Mouse (Mus musculus): ENCODE data around the gene Acot5.
"Not testable (repeated sequence)": the region's sequence is repeated elsewhere in the genome, so short reads cannot be mapped to it uniquely, and the experiment has no call there.

Gene Acot5

GRCm38 (mm10) chr12:84068986-84069385 lies at the start of gene Acot5:
TSS of gene Acot5 (plus strand) at chr12:84069325.
- Histone ChIP-seq H3K27me3 (ENCODE audit: control insufficient read depth, insufficient read depth, low read length, poor library complexity, severe bottlenecking) (no peaks in the 10 kb centered on the region), H3K36me3 (ENCODE audit: control insufficient read depth, insufficient read depth, low read length, poor library complexity, severe bottlenecking) (no peaks in the 10 kb centered on the region)
- DNase-seq (ENCODE audit: low read depth, low spot score), result no peak

- H3K36me3 ChIP-seq (ENCODE audit: control insufficient read depth, insufficient read depth, low read length, poor library complexity, severe bottlenecking); H3K27me3 ChIP-seq (ENCODE audit: control insufficient read depth, insufficient read depth, low read length, poor library complexity, severe bottlenecking): not testable (repeated sequence)
- peak; percentile 33 for DNase-seq (ENCODE audit: low read depth, low spot score)
These were observed 48.6 kb upstream of the Acot5 start for GRCm38 (mm10) chr12:84020528-84020927.

DNA sequence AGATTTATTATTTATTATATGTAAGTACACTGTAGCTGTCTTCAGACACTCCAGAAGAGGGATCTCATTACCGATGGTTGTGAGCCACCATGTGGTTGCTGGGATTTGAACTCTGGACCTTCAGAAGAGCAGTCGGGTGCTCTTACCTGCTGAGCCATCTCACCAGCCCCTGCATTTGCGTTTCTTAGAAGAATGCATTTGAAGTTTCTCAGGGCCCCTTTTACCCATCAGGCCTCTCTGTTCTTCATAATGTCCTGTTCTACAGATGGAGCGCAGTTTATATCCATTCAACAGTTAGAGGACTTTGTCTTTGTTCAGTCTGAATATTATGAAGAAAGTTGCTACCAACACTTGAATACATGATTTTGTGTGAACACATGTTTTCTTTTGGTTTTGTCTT lies 46.9 kb upstream of the Acot5 start:
- H3K36me3 ChIP-seq (ENCODE audit: control insufficient read depth, insufficient read depth, low read length, poor library complexity, severe bottlenecking); H3K27me3 ChIP-seq (ENCODE audit: control insufficient read depth, insufficient read depth, low read length, poor library complexity, severe bottlenecking); DNase-seq (ENCODE audit: low read depth, low spot score): not testable (repeated sequence)

- no peaks in the 10 kb centered on the region for H3K27me3 ChIP-seq (ENCODE audit: control insufficient read depth, insufficient read depth, low read length, poor library complexity, severe bottlenecking)
- no peaks in the 10 kb centered on the region for H3K36me3 ChIP-seq (ENCODE audit: control insufficient read depth, insufficient read depth, low read length, poor library complexity, severe bottlenecking)
- no peak for DNase-seq (ENCODE audit: low read depth, low spot score)
These were observed 45.9 kb upstream of the Acot5 start for GRCm38 (mm10) chr12:84023052-84023745.

DNA sequence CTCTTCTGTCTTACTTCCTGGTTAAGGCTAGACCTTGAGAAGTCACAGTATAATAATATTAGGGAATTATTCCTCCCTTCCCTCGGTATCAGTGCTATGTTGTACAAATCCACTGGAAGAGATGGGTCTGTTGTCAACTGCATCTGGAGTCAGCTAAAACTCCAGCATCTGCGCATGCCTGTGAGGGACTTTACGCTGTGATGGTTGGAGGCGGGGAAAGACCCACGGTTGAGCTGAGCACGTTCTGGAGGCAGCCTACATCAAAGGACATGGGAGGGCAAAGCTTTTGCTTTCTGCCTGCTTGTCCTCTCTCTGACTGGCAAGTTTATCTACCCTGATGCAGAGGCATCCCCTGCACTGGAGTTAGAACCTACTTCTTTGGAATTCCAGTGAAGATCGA lies 43.2 kb upstream of the Acot5 start:
- Histone ChIP-seq H3K36me3 (ENCODE audit: control insufficient read depth, insufficient read depth, low read length, poor library complexity, severe bottlenecking) (no peaks in the 10 kb centered on the region), H3K27me3 (ENCODE audit: control insufficient read depth, insufficient read depth, low read length, poor library complexity, severe bottlenecking) (no peaks in the 10 kb centered on the region)
- no peak for DNase-seq (ENCODE audit: low read depth, low spot score)

DNA sequence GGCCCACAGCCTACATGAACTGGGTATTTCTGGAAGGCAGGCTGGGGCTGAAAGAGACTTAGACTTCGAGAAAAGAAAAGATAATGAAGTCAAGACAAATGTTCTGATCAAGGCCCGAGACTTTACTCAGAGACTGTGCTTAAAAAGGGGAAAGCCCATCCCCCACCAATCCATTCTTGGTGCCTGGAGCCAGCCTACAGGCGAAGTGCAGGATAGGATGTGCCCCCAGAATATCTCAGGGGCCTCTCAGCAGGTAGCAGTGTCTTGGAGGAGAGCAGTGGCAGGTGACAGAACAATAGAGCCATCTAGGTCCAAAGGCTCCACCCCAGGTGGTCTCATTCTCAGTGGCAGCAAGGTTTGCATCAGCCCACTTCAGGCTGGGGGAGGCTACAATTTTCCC lies 40.8 kb upstream of the Acot5 start:
- DNase-seq (ENCODE audit: low read depth, low spot score); H3K27me3 ChIP-seq (ENCODE audit: control insufficient read depth, insufficient read depth, low read length, poor library complexity, severe bottlenecking); H3K36me3 ChIP-seq (ENCODE audit: control insufficient read depth, insufficient read depth, low read length, poor library complexity, severe bottlenecking): not testable (repeated sequence)

DNA sequence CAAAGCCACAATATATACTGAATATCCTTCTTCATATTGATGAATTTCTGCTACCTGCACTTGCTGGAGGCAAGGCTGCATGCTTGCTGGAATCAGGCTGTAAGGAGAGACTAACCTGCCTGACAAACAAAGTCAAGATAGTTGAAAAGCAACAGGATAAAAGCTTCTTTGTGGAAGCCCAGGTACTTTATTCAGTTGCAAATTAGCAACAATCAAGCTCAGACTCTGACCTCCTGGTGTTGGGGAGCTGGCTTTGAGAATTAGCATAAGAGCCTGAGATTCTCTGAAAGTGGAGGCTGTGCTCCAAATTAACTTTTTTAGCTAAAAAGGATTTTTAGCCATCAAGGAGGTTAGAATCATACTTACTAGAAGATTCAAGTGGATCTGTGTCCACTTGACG lies 40.1 kb upstream of the Acot5 start:
- DNase-seq (ENCODE audit: low read depth, low spot score); H3K36me3 ChIP-seq (ENCODE audit: control insufficient read depth, insufficient read depth, low read length, poor library complexity, severe bottlenecking); H3K27me3 ChIP-seq (ENCODE audit: control insufficient read depth, insufficient read depth, low read length, poor library complexity, severe bottlenecking): not testable (repeated sequence)

- Histone ChIP-seq H3K27me3 (ENCODE audit: control insufficient read depth, insufficient read depth, low read length, poor library complexity, severe bottlenecking) (no peaks in the 10 kb centered on the region), H3K36me3 (ENCODE audit: control insufficient read depth, insufficient read depth, low read length, poor library complexity, severe bottlenecking) (no peaks in the 10 kb centered on the region)
- peak; percentile 89 for DNase-seq (ENCODE audit: low read depth, low spot score)
These were observed 38.3 kb upstream of the Acot5 start for GRCm38 (mm10) chr12:84030659-84031332.

GRCm38 (mm10) chr12:84032854-84033253 lies 36.3 kb upstream of the Acot5 start:
- DNase-seq (ENCODE audit: low read depth, low spot score), result no peak
- no peaks in the 10 kb centered on the region for H3K36me3 ChIP-seq (ENCODE audit: control insufficient read depth, insufficient read depth, low read length, poor library complexity, severe bottlenecking)
- H3K27me3 ChIP-seq (ENCODE audit: control insufficient read depth, insufficient read depth, low read length, poor library complexity, severe bottlenecking), result no peaks in the 10 kb centered on the region

DNA sequence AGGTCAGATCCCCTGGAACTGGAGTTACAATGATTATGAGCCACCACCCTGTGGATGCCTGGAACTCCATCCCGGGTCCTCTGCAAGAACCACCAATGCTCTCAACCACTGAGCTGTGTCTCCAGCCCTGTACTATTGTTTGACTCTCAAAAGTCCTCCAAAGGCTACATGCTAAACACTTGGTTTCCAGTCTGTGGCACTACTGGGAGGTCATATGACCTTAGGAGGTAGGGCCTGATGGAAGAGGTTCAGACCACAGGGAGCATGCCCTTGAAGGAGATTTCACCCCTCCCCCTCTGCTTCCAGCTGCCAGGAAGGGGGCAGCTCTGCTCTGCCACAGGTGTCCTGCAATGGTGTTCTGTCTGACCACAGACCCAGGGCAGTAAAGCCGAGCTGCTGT lies 35.8 kb upstream of the Acot5 start:
- H3K36me3 ChIP-seq (ENCODE audit: control insufficient read depth, insufficient read depth, low read length, poor library complexity, severe bottlenecking); DNase-seq (ENCODE audit: low read depth, low spot score); H3K27me3 ChIP-seq (ENCODE audit: control insufficient read depth, insufficient read depth, low read length, poor library complexity, severe bottlenecking): not testable (repeated sequence)

GRCm38 (mm10) chr12:84034108-84034507 lies 35.0 kb upstream of the Acot5 start:
- H3K27me3 ChIP-seq (ENCODE audit: control insufficient read depth, insufficient read depth, low read length, poor library complexity, severe bottlenecking), result no peaks in the 10 kb centered on the region
- H3K36me3 ChIP-seq (ENCODE audit: control insufficient read depth, insufficient read depth, low read length, poor library complexity, severe bottlenecking), result no peaks in the 10 kb centered on the region
- DNase-seq (ENCODE audit: low read depth, low spot score), result no peak

DNA sequence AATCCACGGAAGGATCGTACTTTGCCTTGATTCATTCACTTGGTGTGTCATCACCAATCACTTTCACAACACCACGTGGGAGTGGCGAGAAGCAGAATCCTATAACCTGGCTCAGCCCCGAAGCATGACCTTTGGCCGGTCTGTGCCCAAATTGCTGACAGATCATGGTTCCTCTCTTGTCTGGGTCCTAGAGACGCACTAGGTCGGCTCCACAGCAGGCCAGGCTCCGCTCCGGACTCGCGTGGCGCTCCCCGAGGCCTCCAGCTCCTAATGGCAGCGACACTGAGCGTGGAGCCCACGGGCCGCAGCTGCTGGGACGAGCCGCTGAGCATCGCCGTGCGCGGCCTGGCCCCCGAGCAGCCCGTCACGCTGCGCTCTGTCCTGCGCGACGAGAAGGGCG lies 30.9 kb upstream of the Acot5 start, which contains the start of gene Acot4:
Gene Acot4, plus strand, starts transcription at position 139 of the 400 bp plus-strand sequence.
- not testable (repeated sequence) for H3K27me3 ChIP-seq (ENCODE audit: control insufficient read depth, insufficient read depth, low read length, poor library complexity, severe bottlenecking); DNase-seq (ENCODE audit: low read depth, low spot score); H3K36me3 ChIP-seq (ENCODE audit: control insufficient read depth, insufficient read depth, low read length, poor library complexity, severe bottlenecking)

- H3K36me3 ChIP-seq (ENCODE audit: control insufficient read depth, insufficient read depth, low read length, poor library complexity, severe bottlenecking); DNase-seq (ENCODE audit: low read depth, low spot score); H3K27me3 ChIP-seq (ENCODE audit: control insufficient read depth, insufficient read depth, low read length, poor library complexity, severe bottlenecking): not testable (repeated sequence)
These were observed 30.4 kb upstream of the Acot5 start, which contains the start of gene Gm49366 for GRCm38 (mm10) chr12:84038691-84039111. TSS of gene Gm49366 (plus strand) at chr12:84038935.

DNA sequence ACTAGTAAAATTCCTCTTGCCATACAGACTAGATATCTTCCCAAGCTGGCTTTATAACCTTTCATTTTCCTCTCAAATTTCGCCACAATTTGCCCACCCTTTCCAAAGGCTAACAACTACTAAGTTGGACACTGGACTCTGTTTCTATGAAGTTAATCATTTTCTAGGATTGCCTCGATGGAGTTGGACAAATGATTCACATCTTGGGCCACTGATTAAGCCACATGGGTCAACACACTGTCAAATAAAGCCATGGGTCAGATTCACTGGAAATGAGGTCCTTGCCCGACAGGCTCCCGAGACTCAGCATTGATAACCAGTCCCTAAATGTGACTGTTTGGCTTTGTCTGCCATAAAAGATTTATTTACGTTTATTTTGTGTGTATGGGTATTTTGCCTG lies 26.9 kb upstream of the Acot5 start:
- DNase-seq (ENCODE audit: low read depth, low spot score), result no peak

GRCm38 (mm10) chr12:84044045-84044444 lies 25.1 kb upstream of the Acot5 start:
- no peak for DNase-seq (ENCODE audit: low read depth, low spot score)
- Histone ChIP-seq H3K27me3 (ENCODE audit: control insufficient read depth, insufficient read depth, low read length, poor library complexity, severe bottlenecking) (no peaks in the 10 kb centered on the region), H3K36me3 (ENCODE audit: control insufficient read depth, insufficient read depth, low read length, poor library complexity, severe bottlenecking) (no peaks in the 10 kb centered on the region)

More for the DNA sequence above, 26.9 kb upstream of the Acot5 start:
- Histone ChIP-seq H3K27me3 (ENCODE audit: control insufficient read depth, insufficient read depth, low read length, poor library complexity, severe bottlenecking) (no peaks in the 10 kb centered on the region), H3K36me3 (ENCODE audit: control insufficient read depth, insufficient read depth, low read length, poor library complexity, severe bottlenecking) (no peaks in the 10 kb centered on the region)
